Mouse (Mus musculus): ENCODE measurements around the gene Lrfn1.
A peak's percentile ranks its signal among the peaks of the same experiment; 100 is the strongest.

Lrfn1 gene

DNA sequence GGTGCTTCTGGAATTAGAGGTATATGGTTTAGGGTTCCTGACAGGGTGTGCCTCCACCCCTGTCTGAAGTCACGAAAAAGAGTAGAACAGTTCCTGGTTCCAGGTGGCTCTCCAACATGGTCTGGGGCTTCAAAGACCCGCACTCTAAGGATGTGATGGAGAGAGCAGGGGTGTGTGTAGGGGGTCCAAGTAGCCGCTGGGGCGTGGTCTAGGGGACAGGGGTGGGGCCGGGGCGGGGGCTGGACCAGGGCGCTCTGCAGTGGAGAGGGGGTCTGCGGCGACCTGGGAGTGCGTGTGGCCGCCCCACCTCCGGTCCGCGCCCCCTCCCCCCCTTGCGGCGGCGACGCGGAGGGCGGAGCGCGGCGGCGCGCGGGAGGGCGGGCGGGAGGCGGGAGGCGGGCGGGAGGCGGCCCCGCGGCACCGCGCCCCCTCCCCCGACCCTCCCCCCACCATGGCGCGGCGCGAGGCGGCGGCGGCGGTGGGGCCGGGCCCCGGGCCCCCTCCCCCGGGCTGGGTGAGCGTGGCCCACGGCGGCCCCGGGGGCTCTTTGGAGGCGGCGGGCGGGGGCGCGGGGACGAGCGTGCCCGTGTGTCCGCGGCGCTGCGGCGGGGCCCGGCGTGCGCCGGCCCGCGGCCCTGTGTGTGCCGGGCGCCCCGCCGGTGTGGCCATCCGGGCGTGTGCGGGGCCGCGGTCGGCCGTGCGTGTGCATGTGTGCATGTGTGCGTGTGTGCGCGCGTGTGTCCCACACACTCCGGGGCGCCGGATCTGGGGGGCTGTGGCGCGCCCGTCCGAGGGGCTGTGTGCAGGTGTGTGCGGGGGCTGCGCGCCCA is at the start of gene Lrfn1:
Gene Lrfn1 (plus strand): TSS at position 450 of the 830 bp plus-strand sequence.
- peak in 1 of 2 experiments; percentile 31 for DNase-seq (ENCODE audit: low spot score in 2 of 2)

GRCm38 (mm10) chr7:28410841-28411475 is 40.8 kb upstream of the Lrfn1 start:
- no peak for DNase-seq (ENCODE audit: low spot score in 2 of 2)

- DNase-seq (ENCODE audit: low spot score in 2 of 2), result no peak
Observed at GRCm38 (mm10) chr7:28412826-28413225, 39.0 kb upstream of the Lrfn1 start.

- DNase-seq (ENCODE audit: low spot score in 2 of 2), result no peak
Observed at GRCm38 (mm10) chr7:28417368-28417767, 34.4 kb upstream of the Lrfn1 start.

GRCm38 (mm10) chr7:28418096-28418670 is 33.6 kb upstream of the Lrfn1 start:
- peak in 1 of 2 experiments; percentile 47 for DNase-seq (ENCODE audit: low spot score in 2 of 2)

DNA sequence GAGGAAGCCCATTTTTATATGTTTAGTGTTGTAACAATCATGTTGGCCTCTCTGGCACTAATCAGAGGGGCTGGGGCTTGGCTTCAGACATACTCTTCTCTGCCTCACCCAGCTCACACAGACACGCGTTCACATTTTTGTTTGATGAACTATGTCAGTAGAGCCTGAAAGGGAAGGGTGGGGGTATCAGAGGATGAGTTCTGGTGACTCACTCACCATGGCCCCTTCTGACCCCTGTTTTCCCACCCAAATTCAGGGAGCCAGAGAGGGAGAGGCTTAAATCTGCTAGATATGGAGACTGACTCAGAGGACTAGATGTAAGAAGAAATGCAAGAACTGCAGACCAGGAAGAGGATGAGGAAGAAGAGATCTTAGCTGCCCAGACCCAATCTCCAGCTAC is 32.4 kb upstream of the Lrfn1 start:
- no peak for DNase-seq (ENCODE audit: low spot score in 2 of 2)

GRCm38 (mm10) chr7:28423018-28423417 is 28.8 kb upstream of the Lrfn1 start:
- DNase-seq (ENCODE audit: low spot score in 2 of 2), result no peak

DNA sequence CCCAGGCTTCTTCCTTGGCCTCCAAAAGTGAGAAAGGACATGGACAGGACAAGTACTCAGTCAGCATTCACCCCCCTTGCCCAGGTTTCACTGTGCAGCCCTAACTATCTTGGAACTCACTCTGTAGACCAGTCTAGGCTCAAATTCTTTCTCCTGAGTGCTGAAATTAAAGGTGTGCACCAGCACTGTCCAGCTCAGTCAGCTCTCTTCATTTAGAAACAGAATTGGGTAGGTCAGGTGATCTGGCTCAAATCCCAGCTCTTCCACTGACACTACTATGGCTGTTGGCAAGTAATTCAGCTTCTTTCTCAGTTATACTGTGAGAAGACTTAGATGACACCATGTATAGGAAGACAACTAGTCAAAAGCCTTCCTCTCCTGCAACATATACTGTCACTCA is 24.0 kb upstream of the Lrfn1 start:
- no peak for DNase-seq (ENCODE audit: low spot score in 2 of 2)

DNA sequence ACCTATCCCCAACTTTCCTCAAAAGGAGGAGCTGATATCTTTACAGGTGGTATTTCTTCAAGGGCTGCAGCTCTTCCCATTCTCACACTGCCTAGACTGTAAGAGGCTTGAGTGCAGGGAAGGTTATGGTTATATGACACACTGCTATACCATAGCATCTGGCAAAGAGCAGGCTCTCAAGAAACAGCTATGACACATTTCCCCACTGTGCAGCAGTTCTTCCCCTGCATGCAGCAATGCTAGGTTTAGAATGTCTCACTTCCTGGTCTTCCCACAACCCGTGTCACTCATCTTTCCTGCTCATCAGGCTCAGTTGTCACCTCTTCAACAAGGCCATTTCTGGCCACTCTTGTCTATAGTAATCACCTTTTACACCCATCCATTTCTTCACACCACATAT is 21.3 kb upstream of the Lrfn1 start:
- DNase-seq (ENCODE audit: low spot score in 2 of 2), result no peak

DNA sequence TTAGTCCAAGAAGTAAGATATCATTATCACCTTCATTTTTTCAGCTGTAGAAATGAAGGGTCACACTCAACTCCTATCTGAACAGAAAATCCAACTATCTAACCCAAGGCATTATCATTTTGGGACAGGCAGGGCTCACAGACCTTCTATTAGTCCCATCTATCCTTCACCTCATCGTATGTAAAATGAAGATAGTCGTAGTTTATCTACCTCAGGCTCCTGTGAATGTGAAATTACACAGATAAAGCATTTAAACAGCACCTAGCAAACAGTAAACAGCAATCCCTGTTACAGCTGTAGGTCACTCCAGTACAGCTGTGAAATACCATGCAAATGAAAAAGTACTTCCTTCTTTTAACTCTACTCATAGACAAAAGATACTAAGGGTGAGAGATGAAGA is 19.5 kb upstream of the Lrfn1 start:
- no peak for DNase-seq (ENCODE audit: low spot score in 2 of 2)

DNA sequence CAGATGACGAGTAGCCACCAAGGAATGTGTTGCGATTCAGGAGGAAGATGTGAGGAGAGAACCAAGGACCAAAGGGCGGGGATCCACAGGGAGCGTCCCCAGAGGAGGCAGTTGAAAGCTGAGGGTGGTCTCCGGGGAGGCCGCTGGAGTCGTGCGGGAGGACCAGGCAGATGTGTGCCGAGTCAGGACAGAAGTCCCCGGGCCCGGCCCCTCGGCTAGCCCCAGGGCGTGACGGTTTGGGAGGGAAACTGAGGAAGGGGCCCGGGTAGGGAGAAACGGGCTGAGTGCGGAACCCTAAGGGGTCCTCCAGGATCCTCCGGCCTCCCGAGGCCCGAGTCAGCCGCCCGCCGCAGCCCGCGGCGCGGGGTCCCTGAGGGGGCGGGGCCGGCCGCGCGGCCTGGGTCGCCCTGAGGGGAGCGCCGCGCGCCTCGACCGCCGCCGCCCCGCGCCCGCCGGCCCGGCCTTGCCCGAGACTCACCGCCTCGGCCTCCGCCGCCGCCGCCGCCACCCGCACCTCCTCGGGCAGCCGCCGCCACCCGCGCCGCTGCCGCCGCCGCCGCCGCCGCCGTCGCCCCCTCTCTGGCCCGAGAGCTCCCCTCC is 16.0 kb upstream of the Lrfn1 start:
- DNase-seq (ENCODE audit: low spot score in 2 of 2), result peak; percentile 46 to 54

DNA sequence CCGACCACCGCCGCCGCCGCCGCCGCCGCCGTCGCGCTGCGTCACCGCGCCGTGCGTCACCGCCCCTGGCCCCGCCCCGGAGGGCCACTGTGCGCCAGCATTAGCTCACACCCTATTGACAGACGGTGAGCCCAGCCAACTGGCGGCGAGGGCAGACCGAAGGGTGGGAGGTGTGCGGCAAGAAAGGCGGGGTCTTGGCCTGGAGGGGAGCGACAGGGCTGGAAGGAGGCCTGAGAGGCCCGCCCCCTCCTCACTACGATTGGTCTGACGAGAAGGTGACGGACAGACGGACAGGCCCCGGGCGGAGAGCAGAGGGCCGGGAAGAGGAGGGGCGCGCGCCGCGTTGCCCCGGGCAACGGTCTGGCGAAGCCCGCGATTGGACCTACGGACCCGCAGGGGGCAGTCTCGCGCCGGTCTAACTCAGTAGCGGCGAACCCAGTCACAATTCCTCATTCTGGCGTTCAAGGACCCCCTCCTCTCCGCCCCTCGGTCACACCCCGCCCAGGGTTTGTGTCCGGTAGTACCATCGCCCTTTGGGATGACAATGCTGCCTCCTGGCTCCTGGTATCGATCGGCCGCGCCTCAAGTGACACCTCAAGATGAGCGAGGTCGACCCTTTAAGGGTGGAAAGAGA is 15.4 kb upstream of the Lrfn1 start:
- peak; percentile 100 for DNase-seq (ENCODE audit: low spot score in 2 of 2)

GRCm38 (mm10) chr7:28436932-28437570 is 14.7 kb upstream of the Lrfn1 start, which contains the start of gene Gmfg:
Gmfg (plus strand) TSS chr7:28437447.
- DNase-seq (ENCODE audit: low spot score in 2 of 2), result peak; percentile 72 to 78

DNA sequence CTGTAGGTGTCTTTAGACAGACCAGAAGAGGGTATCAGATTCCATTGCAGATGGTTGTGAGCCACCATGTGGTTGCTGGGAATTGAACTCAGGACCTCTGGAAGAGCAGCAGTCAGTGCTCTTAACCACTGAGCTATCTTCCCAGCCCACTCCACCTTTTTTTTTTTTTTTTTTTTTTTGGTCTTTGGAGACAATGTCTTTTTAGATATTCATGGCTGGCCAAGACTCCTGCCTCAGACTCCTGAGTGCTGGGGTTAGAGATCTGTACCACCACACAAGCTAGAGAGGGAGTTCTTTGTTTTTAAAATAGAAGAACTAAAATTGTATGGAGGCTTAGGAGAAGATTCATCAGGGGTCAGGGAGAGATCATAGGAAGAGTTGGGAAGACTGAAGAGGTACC is 13.8 kb upstream of the Lrfn1 start:
- no peak for DNase-seq (ENCODE audit: low spot score in 2 of 2)

DNA sequence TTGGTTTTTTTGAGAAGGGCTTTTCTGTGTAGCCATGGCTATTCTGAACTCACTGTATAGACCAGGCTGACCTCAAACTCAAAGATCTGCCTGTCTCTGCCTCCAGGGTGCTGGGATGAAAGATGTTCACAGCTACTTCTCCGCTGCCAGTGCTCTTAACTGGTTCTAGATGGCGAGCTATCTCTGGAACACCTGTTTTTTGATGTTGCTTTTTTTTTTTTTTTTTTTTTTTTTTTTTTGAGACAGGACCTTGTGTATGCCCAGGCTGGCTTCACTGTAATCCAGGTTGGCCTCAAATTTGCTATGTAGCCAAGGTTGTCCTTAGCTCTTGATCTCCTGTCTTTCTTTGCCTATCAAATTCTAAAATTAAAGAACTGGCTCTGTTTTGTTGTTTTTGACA is 13.0 kb upstream of the Lrfn1 start:
- DNase-seq (ENCODE audit: low spot score in 2 of 2), result no peak

GRCm38 (mm10) chr7:28440739-28441138 is 11.0 kb upstream of the Lrfn1 start:
- DNase-seq (ENCODE audit: low spot score in 2 of 2), result no peak

DNA sequence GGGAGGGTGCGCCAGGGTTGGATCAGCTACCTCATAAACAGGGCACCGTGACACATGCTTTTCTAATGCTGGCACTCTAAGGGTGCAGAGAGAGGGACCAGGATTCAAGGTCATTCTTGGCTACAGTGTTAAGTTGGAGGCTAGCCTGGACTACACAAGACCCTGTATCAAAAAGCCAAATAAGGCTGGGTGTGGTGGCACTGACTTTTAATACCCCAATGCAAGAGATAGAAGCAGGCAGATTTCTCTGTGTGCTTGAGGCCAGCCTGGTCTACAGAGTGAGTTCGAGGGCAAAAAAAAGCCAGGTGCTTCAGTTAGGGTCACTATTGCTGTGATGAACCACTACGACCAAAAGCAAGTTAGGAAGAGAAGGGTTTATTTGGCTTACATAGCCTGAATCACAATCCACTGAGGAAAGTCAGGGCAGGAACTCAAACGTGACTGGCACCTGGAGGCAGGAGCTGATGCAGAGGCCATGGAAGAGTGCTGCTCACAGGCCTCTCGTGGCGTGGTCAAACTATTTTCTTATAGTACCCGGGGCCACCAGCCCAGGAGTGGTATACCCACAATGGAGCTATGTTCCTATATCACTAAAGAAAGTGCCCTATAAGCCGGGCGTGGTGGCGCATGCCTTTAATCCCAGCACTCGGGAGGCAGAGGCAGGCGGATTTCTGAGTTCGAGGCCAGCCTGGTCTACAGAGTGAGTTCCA is 9.8 kb upstream of the Lrfn1 start:
- DNase-seq (ENCODE audit: low spot score in 2 of 2), result no peak

DNA sequence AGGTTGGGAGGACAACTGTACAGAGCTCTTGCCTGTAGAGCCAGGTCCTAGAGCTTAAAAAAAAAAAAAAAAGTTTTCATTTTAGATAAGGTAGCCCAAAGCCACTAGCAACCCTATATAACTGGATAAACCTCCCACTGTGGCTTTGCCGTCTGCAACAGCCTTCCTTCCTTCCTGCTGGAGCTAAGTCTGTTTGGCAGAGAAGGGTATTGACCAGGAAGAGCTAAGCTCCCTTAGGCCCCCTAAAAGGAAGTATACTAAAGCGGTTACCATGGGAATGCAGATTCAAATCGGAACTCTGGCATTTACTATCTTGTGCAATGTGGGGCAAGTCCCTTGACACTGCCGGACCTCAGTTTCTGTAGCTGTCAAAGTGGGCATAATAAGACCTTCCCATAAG is 9.1 kb upstream of the Lrfn1 start:
- DNase-seq (ENCODE audit: low spot score in 2 of 2), result no peak

GRCm38 (mm10) chr7:28444344-28444974 is 7.3 kb upstream of the Lrfn1 start:
- no peak for DNase-seq (ENCODE audit: low spot score in 2 of 2)

DNA sequence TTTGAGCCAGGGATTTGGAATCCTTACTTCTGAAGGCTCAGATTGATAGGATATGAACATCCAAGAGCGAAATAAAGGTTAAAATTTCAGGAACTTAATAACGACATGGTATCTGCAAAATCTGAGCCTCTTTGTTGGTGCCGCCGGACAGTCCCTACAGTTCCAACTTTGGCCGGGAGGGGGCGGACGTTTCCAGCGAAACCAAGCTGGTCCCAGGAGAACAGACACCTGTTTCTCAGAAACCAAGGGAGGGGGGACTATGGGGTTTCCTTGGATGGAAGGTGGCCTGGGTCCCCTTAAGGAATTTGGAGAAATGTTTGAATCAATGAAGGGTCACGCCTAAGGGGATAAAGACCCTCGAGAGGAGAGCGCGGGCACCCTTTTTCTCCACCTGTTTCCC is 5.3 kb upstream of the Lrfn1 start:
- peak; percentile 59 to 80 for DNase-seq (ENCODE audit: low spot score in 2 of 2)
